Mouse (Mus musculus): ENCODE measurements around the gene Loxl4. TPM values are rescaled to one million over a fixed set of nuclear protein-coding genes. Genes with fewer than 3 reads are reported as not detected.

Loxl4 gene
- total and polyA plus RNA-seq, 2 experiments from 2014 or later: 0.15 to 1.5 TPM

- Histone ChIP-seq H3K4me2 (ENCODE audit: low read depth) (no peak overlapping the region), H3K27ac (ENCODE audit: low read depth, low read length) (no peak overlapping the region), H3K9me3 (ENCODE audit: low read length) (no peaks in the 10 kb centered on the region), H3K4me1 (ENCODE audit: insufficient read depth) (0 out of 2 replicates have a peak, but pooled peaks cover 3% of the 10 kb centered on the region), H3K9ac (no peak overlapping the region), H3K36me3 (ENCODE audit: insufficient read depth) (no peaks in the 10 kb centered on the region), H3K4me3 (ENCODE audit: low read depth, low read length) (no peak overlapping the region), H3K27me3 (ENCODE audit: insufficient read depth, low read length) (no peaks in the 10 kb centered on the region)
- ATAC-seq (no peak), DNase-seq (no peak)
- WGBS: 48% methylated on average over 2 of the region's 2 CpGs
- no peak for TF ChIP-seq CTCF (IDR thresholded peaks at IDR 0.05; ENCODE audit: low read depth)
Observed at GRCm38 (mm10) chr19:42569076-42569475, 43.5 kb downstream of the Loxl4 start.

GRCm38 (mm10) chr19:42567020-42567419 is 45.6 kb downstream of the Loxl4 start:
- H3K4me3 ChIP-seq (ENCODE audit: low read depth, low read length): no peak overlapping the region
- ATAC-seq: no peak
- H3K36me3 ChIP-seq (ENCODE audit: insufficient read depth): no peaks in the 10 kb centered on the region
- H3K9ac ChIP-seq: no peak overlapping the region
- no peaks in the 10 kb centered on the region for H3K9me3 ChIP-seq (ENCODE audit: low read length)
- H3K4me1 ChIP-seq (ENCODE audit: insufficient read depth): 0 out of 2 replicates have a peak, but pooled peaks cover 3% of the 10 kb centered on the region
- no peaks in the 10 kb centered on the region for H3K27me3 ChIP-seq (ENCODE audit: insufficient read depth, low read length)
- H3K27ac ChIP-seq (ENCODE audit: low read depth, low read length): no peak overlapping the region
- DNase-seq: no peak
- no peak overlapping the region for H3K4me2 ChIP-seq (ENCODE audit: low read depth)
- TF ChIP-seq CTCF (IDR thresholded peaks at IDR 0.05; ENCODE audit: low read depth): no peak

- Histone ChIP-seq H3K9ac (no peak overlapping the region), H3K4me2 (ENCODE audit: low read depth) (no peak overlapping the region), H3K4me1 (ENCODE audit: insufficient read depth) (0 out of 2 replicates have a peak, but pooled peaks cover 3% of the 10 kb centered on the region), H3K27me3 (ENCODE audit: insufficient read depth, low read length) (no peaks in the 10 kb centered on the region), H3K9me3 (ENCODE audit: low read length) (no peaks in the 10 kb centered on the region), H3K36me3 (ENCODE audit: insufficient read depth) (no peaks in the 10 kb centered on the region), H3K4me3 (ENCODE audit: low read depth, low read length) (no peak overlapping the region), H3K27ac (ENCODE audit: low read depth, low read length) (no peak overlapping the region)
- WGBS: 96% methylated on average over 4 of the region's 4 CpGs
- DNase-seq: no peak
- no peak for ATAC-seq
- TF ChIP-seq CTCF (IDR thresholded peaks at IDR 0.05; ENCODE audit: low read depth): no peak
Observed at GRCm38 (mm10) chr19:42566283-42567019, 46.2 kb downstream of the Loxl4 start.

DNA sequence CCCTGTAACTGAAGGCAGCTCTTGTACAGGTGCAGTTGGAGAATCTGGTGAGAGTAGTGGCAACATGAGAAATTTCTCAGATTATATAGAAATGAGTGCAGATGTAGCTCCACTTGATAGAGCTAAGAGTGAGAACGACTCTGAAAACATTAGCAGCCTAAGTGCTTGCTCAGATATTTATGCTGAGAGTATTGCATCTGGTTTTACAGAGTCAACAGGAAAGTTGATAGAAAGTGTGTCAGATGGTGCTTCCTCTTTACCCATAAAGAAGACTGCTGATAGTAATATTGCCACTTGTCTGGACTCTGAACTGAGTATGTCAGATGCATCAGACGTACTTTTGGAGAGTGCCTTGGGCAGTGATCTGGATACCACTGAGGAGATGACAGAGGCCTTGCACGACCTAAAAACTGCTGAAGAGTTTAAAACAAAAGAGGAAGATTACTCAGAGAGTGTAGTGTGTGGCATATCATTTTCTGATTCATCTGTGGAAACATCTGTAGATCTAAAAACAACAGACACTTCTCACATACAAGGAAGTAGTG is 48.8 kb downstream of the Loxl4 start:
- H3K4me2 ChIP-seq (ENCODE audit: low read depth): no peak overlapping the region
- DNase-seq (no peak), ATAC-seq (no peak)
- H3K4me1 ChIP-seq (ENCODE audit: insufficient read depth): no peaks in the 10 kb centered on the region
- no peaks in the 10 kb centered on the region for H3K9me3 ChIP-seq (ENCODE audit: low read length)
- H3K27ac ChIP-seq (ENCODE audit: low read depth, low read length): no peak overlapping the region
- no peaks in the 10 kb centered on the region for H3K27me3 ChIP-seq (ENCODE audit: insufficient read depth, low read length)
- no peak overlapping the region for H3K4me3 ChIP-seq (ENCODE audit: low read depth, low read length)
- no peak for TF ChIP-seq CTCF (IDR thresholded peaks at IDR 0.05; ENCODE audit: low read depth)
- WGBS: 83% methylated on average over 3 of the region's 3 CpGs
- no peaks in the 10 kb centered on the region for H3K36me3 ChIP-seq (ENCODE audit: insufficient read depth)
- no peak overlapping the region for H3K9ac ChIP-seq

DNA sequence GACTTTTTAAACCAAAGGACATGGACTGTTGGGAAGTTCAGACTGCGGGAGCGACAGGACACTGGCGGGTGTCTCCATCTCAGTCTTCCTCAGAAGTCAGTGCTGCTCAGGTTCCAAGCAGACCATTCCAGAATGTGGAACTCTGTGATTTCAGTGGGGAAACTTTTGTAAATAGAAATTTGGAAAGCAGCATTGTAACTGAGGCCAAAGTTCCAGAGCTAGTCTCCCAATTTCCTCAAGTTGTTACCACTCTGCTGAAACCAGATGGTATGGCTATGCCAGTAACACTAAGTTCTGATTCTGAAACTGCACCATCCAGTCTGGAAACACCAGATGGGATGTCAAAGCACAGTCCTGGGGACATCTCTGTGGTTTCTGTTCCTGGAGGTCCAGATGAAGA is 49.6 kb downstream of the Loxl4 start:
- Histone ChIP-seq H3K27me3 (ENCODE audit: insufficient read depth, low read length) (no peaks in the 10 kb centered on the region), H3K9me3 (ENCODE audit: low read length) (no peaks in the 10 kb centered on the region), H3K9ac (no peak overlapping the region), H3K4me3 (ENCODE audit: low read depth, low read length) (no peak overlapping the region), H3K4me1 (ENCODE audit: insufficient read depth) (no peaks in the 10 kb centered on the region), H3K4me2 (ENCODE audit: low read depth) (no peak overlapping the region), H3K27ac (ENCODE audit: low read depth, low read length) (no peak overlapping the region), H3K36me3 (ENCODE audit: insufficient read depth) (no peaks in the 10 kb centered on the region)
- no peak for ATAC-seq
- DNase-seq: no peak
- WGBS: 99% methylated on average over 3 of the region's 3 CpGs
- TF ChIP-seq CTCF (IDR thresholded peaks at IDR 0.05; ENCODE audit: low read depth): no peak

DNA sequence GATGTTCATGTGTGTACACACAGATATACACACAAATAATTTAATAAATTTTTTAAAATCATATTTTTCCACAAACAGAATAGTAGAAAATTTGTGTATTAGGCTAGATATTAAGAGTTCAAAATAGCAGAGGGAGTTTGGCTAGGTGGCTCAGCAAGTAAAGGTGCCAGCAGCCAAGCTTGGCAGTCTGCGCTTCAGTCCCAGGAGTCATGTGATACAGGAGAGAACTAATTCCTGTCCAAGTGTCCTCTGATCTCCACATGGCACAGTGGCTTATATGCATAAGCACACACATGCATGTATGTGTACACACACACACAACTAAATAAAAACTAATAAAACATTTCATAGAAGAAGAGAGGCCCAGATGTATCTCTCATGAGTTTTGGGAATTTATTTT is 50.6 kb downstream of the Loxl4 start:
- no peak overlapping the region for H3K9ac ChIP-seq
- no peak for TF ChIP-seq CTCF (IDR thresholded peaks at IDR 0.05; ENCODE audit: low read depth)
- DNase-seq (no peak), ATAC-seq (no peak)
- WGBS: 90% methylated on average over 1 of the region's 1 CpGs
- H3K9me3 ChIP-seq (ENCODE audit: low read length): no peaks in the 10 kb centered on the region
- H3K27me3 ChIP-seq (ENCODE audit: insufficient read depth, low read length): no peaks in the 10 kb centered on the region
- H3K36me3 ChIP-seq (ENCODE audit: insufficient read depth): no peaks in the 10 kb centered on the region
- H3K4me1 ChIP-seq (ENCODE audit: insufficient read depth): no peaks in the 10 kb centered on the region
- no peak overlapping the region for H3K4me2 ChIP-seq (ENCODE audit: low read depth)
- H3K4me3 ChIP-seq (ENCODE audit: low read depth, low read length): no peak overlapping the region
- H3K27ac ChIP-seq (ENCODE audit: low read depth, low read length): no peak overlapping the region

DNA sequence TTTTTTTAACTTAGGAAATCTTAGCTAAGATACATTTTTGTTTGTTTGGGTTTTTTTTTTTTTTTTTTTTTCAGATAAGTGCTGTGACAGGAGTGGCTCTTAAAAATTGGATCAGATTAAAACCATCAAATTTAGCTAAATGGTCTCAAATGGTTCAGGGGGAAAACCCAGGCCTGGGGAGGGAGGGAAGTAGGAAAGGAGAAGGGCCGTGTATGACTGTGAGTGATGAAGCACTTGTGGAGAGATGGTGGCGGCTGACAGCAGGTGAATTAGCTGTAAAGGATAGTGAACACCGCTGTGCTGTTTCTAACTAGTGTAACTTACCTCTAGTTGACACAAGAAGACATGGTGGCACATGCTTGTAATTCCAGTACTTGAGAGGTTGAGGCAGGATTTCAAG is 53.9 kb downstream of the Loxl4 start:
- Histone ChIP-seq H3K9ac (no peak overlapping the region), H3K27me3 (ENCODE audit: insufficient read depth, low read length) (no peaks in the 10 kb centered on the region), H3K27ac (ENCODE audit: low read depth, low read length) (no peak overlapping the region), H3K4me3 (ENCODE audit: low read depth, low read length) (no peak overlapping the region), H3K36me3 (ENCODE audit: insufficient read depth) (no peaks in the 10 kb centered on the region), H3K9me3 (ENCODE audit: low read length) (no peaks in the 10 kb centered on the region), H3K4me1 (ENCODE audit: insufficient read depth) (no peaks in the 10 kb centered on the region), H3K4me2 (ENCODE audit: low read depth) (no peak overlapping the region)
- no peak for TF ChIP-seq CTCF (IDR thresholded peaks at IDR 0.05; ENCODE audit: low read depth)
- 85% methylated on average over 3 of the region's 3 CpGs for whole genome bisulfite sequencing
- ATAC-seq (no peak), DNase-seq (no peak)

Other genes starting within 250 kb of the Loxl4 start
- 14.6 and 16.6 TPM in 2 replicates for gene Crtac1, start 181.0 kb downstream of the Loxl4 start, total RNA-seq (2014; rRNA removed)
- 38.1 and 49.9 TPM in 2 replicates for gene Crtac1, start 181.0 kb downstream of the Loxl4 start, polyA plus RNA-seq (2015; fragmentation: Nextera tagmentation; extraction: Ambion mirVana)
- 10.7 and 11.9 TPM in 2 replicates for gene R3hcc1l, start 94.1 kb downstream of the Loxl4 start, total RNA-seq (2014; rRNA removed)
- 9.1 and 10.9 TPM in 2 replicates for gene R3hcc1l, start 94.1 kb downstream of the Loxl4 start, polyA plus RNA-seq (2015; fragmentation: Nextera tagmentation; extraction: Ambion mirVana)
- 1.3 and 2.6 TPM in 2 replicates for gene Pyroxd2, start 140.0 kb upstream of the Loxl4 start, total RNA-seq (2014; rRNA removed)
- gene Pyroxd2, start 140.0 kb upstream of the Loxl4 start, polyA plus RNA-seq (2015; fragmentation: Nextera tagmentation; extraction: Ambion mirVana): 1.8 and 2.7 TPM in 2 replicates
- 12.5 and 25.2 TPM in 2 replicates for gene Hps1, start 167.2 kb upstream of the Loxl4 start, total RNA-seq (2014; rRNA removed)
- gene Hps1, start 167.2 kb upstream of the Loxl4 start, polyA plus RNA-seq (2015; fragmentation: Nextera tagmentation; extraction: Ambion mirVana): 12.6 and 14.3 TPM in 2 replicates

Data from forebrain, postnatal 0 days (tissue).